Mouse (Mus musculus): ENCODE data around the gene Hist1h3f. TPM values are rescaled to one million over a fixed set of nuclear protein-coding genes. Genes with fewer than 3 reads are reported as not detected.

The Hist1h3f gene
- total and polyA plus RNA-seq, 3 experiments = 1.8 to 125 (median 96.8) TPM

- H3K36me3 ChIP-seq (replicated peaks) = no peaks in the 10 kb centered on the region
- no peaks in the 10 kb centered on the region for H3K27me3 ChIP-seq (ENCODE audit: insufficient read depth, low read length)
- no peaks in the 10 kb centered on the region for H3K9me3 ChIP-seq (replicated peaks)
- ATAC-seq (ENCODE audit: extremely low read depth, insufficient number of reproducible peaks, low FRiP score, poor library complexity, severe bottlenecking) (no peak), DNase-seq (ENCODE audit: low spot score) (no peak)
- H3K4me1 ChIP-seq (ENCODE audit: insufficient read depth, low read depth, low read length) = peaks cover 61% of the 10 kb centered on the region
- no peak for TF ChIP-seq GATA2 (IDR thresholded peaks at IDR 0.05; ENCODE audit: borderline replicate concordance, low read depth, low read length)
- no peak for TF ChIP-seq CTCF (IDR thresholded peaks at IDR 0.05; ENCODE audit: low read depth, low read length)
- TF ChIP-seq GATA1 (IDR thresholded peaks at IDR 0.05; ENCODE audit: borderline replicate concordance, low read length) = no peak
- no peak for TF ChIP-seq POLR2AphosphoS5 (IDR thresholded peaks at IDR 0.05; ENCODE audit: insufficient replicate concordance, low read depth, low read length)
- TF ChIP-seq TAL1 (conservative IDR thresholded peaks at IDR 0.05; ENCODE audit: low read depth, low read length) = no peak
- H3K4me3 ChIP-seq (ENCODE audit: low read depth, low read length) = no peak overlapping the region
These were observed 19.9 kb upstream of the Hist1h3f start for GRCm38 (mm10) chr13:23523976-23524375.

DNA sequence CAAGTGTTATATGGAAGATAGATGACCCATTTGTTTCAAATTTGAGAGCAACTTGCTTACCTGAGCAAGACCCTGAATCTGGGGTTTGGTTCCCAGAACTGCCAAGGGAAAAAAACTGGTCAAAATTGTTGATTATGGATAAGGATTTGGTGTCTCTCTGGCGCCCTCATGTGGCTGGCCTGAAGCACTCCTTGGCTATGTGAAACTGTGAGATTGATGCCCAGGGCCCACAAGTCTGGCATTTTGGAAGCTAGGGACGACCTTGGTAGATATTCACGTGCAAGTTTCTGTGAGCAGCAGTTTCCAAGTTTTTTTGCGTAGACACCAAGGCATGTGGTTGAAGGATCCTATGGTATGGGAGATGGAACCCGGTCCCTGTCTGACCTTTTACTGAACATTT lies 19.2 kb upstream of the Hist1h3f start:
- no peak for TF ChIP-seq GATA1 (IDR thresholded peaks at IDR 0.05; ENCODE audit: borderline replicate concordance, low read length)
- no peak for TF ChIP-seq GATA2 (IDR thresholded peaks at IDR 0.05; ENCODE audit: borderline replicate concordance, low read depth, low read length)
- TF ChIP-seq CTCF (IDR thresholded peaks at IDR 0.05; ENCODE audit: low read depth, low read length) = peak; percentile 84
- TF ChIP-seq TAL1 (conservative IDR thresholded peaks at IDR 0.05; ENCODE audit: low read depth, low read length) = no peak
- no peaks in the 10 kb centered on the region for H3K9me3 ChIP-seq (replicated peaks)
- DNase-seq (ENCODE audit: low spot score) (no peak), ATAC-seq (ENCODE audit: extremely low read depth, insufficient number of reproducible peaks, low FRiP score, poor library complexity, severe bottlenecking) (peak; percentile 45)
- H3K4me3 ChIP-seq (ENCODE audit: low read depth, low read length) = no peak overlapping the region; the same call in 1 of the 2 replicates
- H3K36me3 ChIP-seq (replicated peaks) = no peaks in the 10 kb centered on the region
- H3K4me1 ChIP-seq (ENCODE audit: insufficient read depth, low read depth, low read length) = peaks cover 59% of the 10 kb centered on the region
- H3K27me3 ChIP-seq (ENCODE audit: insufficient read depth, low read length) = no peaks in the 10 kb centered on the region

DNA sequence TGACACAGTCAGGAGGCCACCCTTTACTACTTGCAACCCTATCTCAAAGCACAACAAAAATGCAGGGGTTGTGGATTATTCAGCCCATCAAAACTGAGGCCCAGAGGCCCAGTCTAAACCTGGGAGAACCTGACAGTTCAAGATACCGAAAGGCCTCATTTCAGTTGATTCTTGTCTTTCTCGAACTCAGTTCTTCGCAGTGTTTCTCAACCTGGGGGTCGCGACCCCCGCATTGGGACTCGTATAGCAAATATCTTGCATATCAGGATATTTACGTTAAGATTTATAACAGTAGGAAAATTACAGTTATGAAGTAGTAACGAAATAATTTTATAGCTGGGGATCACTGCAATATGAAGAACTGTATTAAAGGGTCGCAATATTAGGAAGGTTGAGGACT lies 18.0 kb upstream of the Hist1h3f start:
- no peak for TF ChIP-seq POLR2AphosphoS5 (IDR thresholded peaks at IDR 0.05; ENCODE audit: insufficient replicate concordance, low read depth, low read length)
- no peak for TF ChIP-seq GATA1 (IDR thresholded peaks at IDR 0.05; ENCODE audit: borderline replicate concordance, low read length)
- no peak for TF ChIP-seq GATA2 (IDR thresholded peaks at IDR 0.05; ENCODE audit: borderline replicate concordance, low read depth, low read length)
- no peak for TF ChIP-seq TAL1 (conservative IDR thresholded peaks at IDR 0.05; ENCODE audit: low read depth, low read length)
- no peak for TF ChIP-seq CTCF (IDR thresholded peaks at IDR 0.05; ENCODE audit: low read depth, low read length)
- peak overlapping the region; percentile 30; the same call in 1 of the 2 replicates for H3K4me3 ChIP-seq (ENCODE audit: low read depth, low read length)
- no peak for ATAC-seq (ENCODE audit: extremely low read depth, insufficient number of reproducible peaks, low FRiP score, poor library complexity, severe bottlenecking)
- H3K27me3 ChIP-seq (ENCODE audit: insufficient read depth, low read length) = no peaks in the 10 kb centered on the region
- no peaks in the 10 kb centered on the region for H3K36me3 ChIP-seq (replicated peaks)
- H3K4me1 ChIP-seq (ENCODE audit: insufficient read depth, low read depth, low read length) = peaks cover 47% of the 10 kb centered on the region
- DNase-seq (ENCODE audit: low spot score) = no peak
- no peaks in the 10 kb centered on the region for H3K9me3 ChIP-seq (replicated peaks)

- Histone ChIP-seq H3K27me3 (ENCODE audit: insufficient read depth, low read length) (no peaks in the 10 kb centered on the region), H3K36me3 (replicated peaks) (no peaks in the 10 kb centered on the region), H3K4me3 (ENCODE audit: low read depth, low read length) (peak overlapping the region; percentile 52; the same call in 1 of the 2 replicates), H3K4me1 (ENCODE audit: insufficient read depth, low read depth, low read length) (peaks cover 44% of the 10 kb centered on the region), H3K9me3 (replicated peaks) (no peaks in the 10 kb centered on the region)
- DNase-seq (ENCODE audit: low spot score) (no peak), ATAC-seq (ENCODE audit: extremely low read depth, insufficient number of reproducible peaks, low FRiP score, poor library complexity, severe bottlenecking) (no peak)
- no peak for TF ChIP-seq POLR2AphosphoS5 (IDR thresholded peaks at IDR 0.05; ENCODE audit: insufficient replicate concordance, low read depth, low read length)
- TF ChIP-seq CTCF (IDR thresholded peaks at IDR 0.05; ENCODE audit: low read depth, low read length) = no peak
- no peak for TF ChIP-seq TAL1 (conservative IDR thresholded peaks at IDR 0.05; ENCODE audit: low read depth, low read length)
- no peak for TF ChIP-seq GATA2 (IDR thresholded peaks at IDR 0.05; ENCODE audit: borderline replicate concordance, low read depth, low read length)
These were observed 17.5 kb upstream of the Hist1h3f start for GRCm38 (mm10) chr13:23526312-23526711.

- DNase-seq (ENCODE audit: low spot score) = no peak
- Histone ChIP-seq H3K36me3 (replicated peaks) (no peaks in the 10 kb centered on the region), H3K4me3 (ENCODE audit: low read depth, low read length) (no peak overlapping the region), H3K27me3 (ENCODE audit: insufficient read depth, low read length) (no peaks in the 10 kb centered on the region), H3K4me1 (ENCODE audit: insufficient read depth, low read depth, low read length) (peaks cover 44% of the 10 kb centered on the region), H3K9me3 (replicated peaks) (no peaks in the 10 kb centered on the region)
- no peak for TF ChIP-seq TAL1 (conservative IDR thresholded peaks at IDR 0.05; ENCODE audit: low read depth, low read length)
- TF ChIP-seq GATA2 (IDR thresholded peaks at IDR 0.05; ENCODE audit: borderline replicate concordance, low read depth, low read length) = no peak
- TF ChIP-seq POLR2AphosphoS5 (IDR thresholded peaks at IDR 0.05; ENCODE audit: insufficient replicate concordance, low read depth, low read length) = no peak
- no peak for TF ChIP-seq CTCF (IDR thresholded peaks at IDR 0.05; ENCODE audit: low read depth, low read length)
- no peak for TF ChIP-seq GATA1 (IDR thresholded peaks at IDR 0.05; ENCODE audit: borderline replicate concordance, low read length)
- ATAC-seq (ENCODE audit: extremely low read depth, insufficient number of reproducible peaks, low FRiP score, poor library complexity, severe bottlenecking) = no peak
These were observed 14.8 kb upstream of the Hist1h3f start for GRCm38 (mm10) chr13:23529005-23529404.

- Histone ChIP-seq H3K27me3 (ENCODE audit: insufficient read depth, low read length) (no peaks in the 10 kb centered on the region), H3K4me3 (ENCODE audit: low read depth, low read length) (peak overlapping the region; percentile 35; the same call in 1 of the 2 replicates), H3K4me1 (ENCODE audit: insufficient read depth, low read depth, low read length) (peaks cover 40% of the 10 kb centered on the region), H3K9me3 (replicated peaks) (no peaks in the 10 kb centered on the region), H3K36me3 (replicated peaks) (no peaks in the 10 kb centered on the region)
- ATAC-seq (ENCODE audit: extremely low read depth, insufficient number of reproducible peaks, low FRiP score, poor library complexity, severe bottlenecking) (no peak), DNase-seq (ENCODE audit: low spot score) (no peak)
- TF ChIP-seq GATA2 (IDR thresholded peaks at IDR 0.05; ENCODE audit: borderline replicate concordance, low read depth, low read length) (no peak), GATA1 (IDR thresholded peaks at IDR 0.05; ENCODE audit: borderline replicate concordance, low read length) (no peak), POLR2AphosphoS5 (IDR thresholded peaks at IDR 0.05; ENCODE audit: insufficient replicate concordance, low read depth, low read length) (no peak), TAL1 (conservative IDR thresholded peaks at IDR 0.05; ENCODE audit: low read depth, low read length) (no peak), CTCF (IDR thresholded peaks at IDR 0.05; ENCODE audit: low read depth, low read length) (no peak)
These were observed 14.2 kb upstream of the Hist1h3f start for GRCm38 (mm10) chr13:23529480-23530165.

Measured in G1E (cell line).